ENCODE assay signal across 8 mouse cellular contexts in the genomic region with DNA sequence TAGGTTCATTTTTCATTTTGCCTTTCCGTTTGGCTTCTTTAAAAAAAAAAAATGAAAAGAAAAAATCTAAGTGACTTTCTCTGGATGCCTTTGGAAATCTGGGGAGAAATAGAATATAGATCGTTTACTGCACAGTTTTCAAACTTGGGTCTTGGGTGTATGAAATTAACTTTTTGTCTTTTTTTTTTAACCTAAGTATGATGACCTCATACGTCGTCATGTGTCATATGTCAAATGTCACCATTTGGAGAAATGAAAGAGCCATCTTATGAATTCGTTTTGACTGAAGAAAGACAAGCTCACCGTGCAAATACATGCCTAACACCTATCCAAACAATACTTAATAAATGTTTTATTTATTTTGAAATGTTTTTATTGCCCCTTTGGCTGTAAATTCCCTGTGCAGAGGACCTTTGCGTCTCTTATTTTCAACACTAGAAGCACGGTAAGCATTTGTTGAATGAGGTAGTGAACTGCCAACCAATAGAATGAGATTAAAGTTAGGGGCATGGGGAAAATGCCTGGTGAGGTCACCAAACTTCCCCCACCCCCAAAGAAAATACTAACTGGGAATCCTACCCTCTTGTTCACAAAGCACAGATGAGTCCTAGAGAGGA. TPM values are rescaled to one million over a fixed set of nuclear protein-coding genes. Genes with fewer than 3 reads are reported as not detected.
A peak's percentile ranks its signal among the peaks of the same experiment; 100 is the strongest.
DNase-seq lines count a peak whose midpoint lies in the region; ATAC-seq and TF ChIP-seq lines count a peak whose summit lies in the region.

No protein-coding gene starts in this region.

- H3K27me3 ChIP-seq in heart, embryonic 10.5 days (ENCODE audit: insufficient read depth, poor library complexity, severe bottlenecking) = peaks cover 10% of the 10 kb centered on the region; the same call in 1 of the 2 replicates
- H3K27me3 ChIP-seq in CH12.LX (replicated peaks) = no peaks in the 10 kb centered on the region
- no peaks in the 10 kb centered on the region for H3K27me3 ChIP-seq in forebrain, embryonic 14.5 days (replicated peaks; ENCODE audit: control insufficient read depth, insufficient read depth, low read length)
- no peaks in the 10 kb centered on the region for H3K27me3 ChIP-seq in liver, postnatal 0 days (ENCODE audit: insufficient read depth, low read length)

- TF ChIP-seq RAD21 in CH12.LX (IDR thresholded peaks at IDR 0.05; ENCODE audit: low read depth, low read length) = no peak

- H3K4me3 ChIP-seq in heart, embryonic 10.5 days = peak overlapping the region; percentile 99
- peak overlapping the region; percentile 53 to 95 (median 86) for H3K4me3 ChIP-seq in CH12.LX (replicated peaks in 1 of 3; ENCODE audit: low read depth in 2 of 3, low read length in 2 of 3, poor library complexity in 1 of 3)
- H3K4me3 ChIP-seq in forebrain, embryonic 14.5 days (ENCODE audit: low read depth, low read length) = peak overlapping the region; percentile 95
- peak overlapping the region; percentile 77 for H3K4me3 ChIP-seq in liver, postnatal 0 days (ENCODE audit: low read depth, low read length)

- in situ Hi-C loops in CH12.LX (cut with MboI; ENCODE audit: low pct_ligation_motif_present, low pct_unique_long_range_greater_than_20kb, low sequenced_read_pairs) = no loop called here

- WGBS in heart, embryonic 10.5 days = 17% methylated on average over 8 of the region's 8 CpGs
- WGBS in forebrain, embryonic 14.5 days = 22% methylated on average over 8 of the region's 8 CpGs
- 16% methylated on average over 8 of the region's 8 CpGs for WGBS in liver, postnatal 0 days (ENCODE audit: insufficient replicate concordance)

- peaks cover 16% of the 10 kb centered on the region for H3K79me2 ChIP-seq in CH12.LX (replicated peaks; ENCODE audit: control insufficient read depth, extremely low read depth, insufficient read depth, poor library complexity, severe bottlenecking)

- no peaks in the 10 kb centered on the region for H3K9me3 ChIP-seq in heart, embryonic 10.5 days
- no peaks in the 10 kb centered on the region for H3K9me3 ChIP-seq in CH12.LX (replicated peaks; ENCODE audit: low read length)
- no peaks in the 10 kb centered on the region for H3K9me3 ChIP-seq in forebrain, embryonic 14.5 days (replicated peaks; ENCODE audit: control insufficient read depth, low read length)
- H3K9me3 ChIP-seq in liver, postnatal 0 days (ENCODE audit: low read length) = no peaks in the 10 kb centered on the region

- dilution Hi-C loops in CH12.LX (cut with MboI; ENCODE audit: extremely low pct_ligation_motif_present, extremely low pct_unique_long_range_greater_than_20kb, low sequenced_read_pairs) = no loop called here

- DNase-seq in heart, embryonic 10.5 days (ENCODE audit: low spot score) = no peak
- no peak for DNase-seq in heart, postnatal 4 days
- peak; percentile 31 for DNase-seq in CH12.LX (ENCODE audit: extremely low read depth)
- DNase-seq in forebrain, embryonic 14.5 days (ENCODE audit: low spot score) = peak; percentile 31
- no peak for DNase-seq in liver, postnatal 0 days
- DNase-seq in ovary, postnatal 10 days (ENCODE audit: low spot score) = no peak
- DNase-seq in urinary bladder, postnatal 10 days (ENCODE audit: low spot score) = no peak
- no peak for DNase-seq in right cerebral cortex, postnatal 4 days

- H3K9ac ChIP-seq in CH12.LX (ENCODE audit: insufficient read depth, low read depth) = peak overlapping the region; percentile 50
- peak overlapping the region; percentile 91 for H3K9ac ChIP-seq in forebrain, embryonic 14.5 days (ENCODE audit: low read length)
- H3K9ac ChIP-seq in liver, postnatal 0 days (replicated peaks) = peak overlapping the region; percentile 93

- no peak for TF ChIP-seq CTCF in CH12.LX (conservative IDR thresholded peaks at IDR 0.05 in 1 of 2, IDR thresholded peaks at IDR 0.05 in 1 of 2; ENCODE audit: low read depth in 2 of 2, low read length in 2 of 2)
- no peak for TF ChIP-seq CTCF in liver, postnatal 0 days (IDR thresholded peaks at IDR 0.05; ENCODE audit: low read depth)

- peak overlapping the region; percentile 98 for H3K27ac ChIP-seq in heart, embryonic 10.5 days
- no peak overlapping the region; the same call in 1 of the 2 replicates for H3K27ac ChIP-seq in CH12.LX (ENCODE audit: insufficient read depth, low read depth)
- H3K27ac ChIP-seq in forebrain, embryonic 14.5 days (ENCODE audit: low read depth, low read length) = peak overlapping the region; percentile 97
- H3K27ac ChIP-seq in liver, postnatal 0 days (ENCODE audit: low read depth) = peak overlapping the region; percentile 93

- ATAC-seq in forebrain, embryonic 14.5 days = no peak
- no peak for ATAC-seq in liver, postnatal 0 days

- H3K4me1 ChIP-seq in heart, embryonic 10.5 days = peaks cover 13% of the 10 kb centered on the region
- peaks cover 7 to 17% of the 10 kb centered on the region in 2 experiments for H3K4me1 ChIP-seq in CH12.LX (ENCODE audit: control insufficient read depth in 1 of 2, insufficient read depth in 2 of 2)
- H3K4me1 ChIP-seq in forebrain, embryonic 14.5 days (ENCODE audit: control insufficient read depth, insufficient read depth, low read length) = peaks cover 11% of the 10 kb centered on the region
- peaks cover 14% of the 10 kb centered on the region for H3K4me1 ChIP-seq in liver, postnatal 0 days (ENCODE audit: insufficient read depth)

- TF ChIP-seq EP300 in CH12.LX (IDR thresholded peaks at IDR 0.05; ENCODE audit: low read length) = no peak
- TF ChIP-seq EP300 in liver, postnatal 0 days (IDR thresholded peaks at IDR 0.05; ENCODE audit: low read depth) = no peak

- peak overlapping the region; percentile 66 for H3K4me2 ChIP-seq in CH12.LX (ENCODE audit: insufficient read depth, low read depth, poor library complexity, severe bottlenecking)
- H3K4me2 ChIP-seq in forebrain, embryonic 14.5 days (ENCODE audit: low read length) = peak overlapping the region; percentile 88
- H3K4me2 ChIP-seq in liver, postnatal 0 days (ENCODE audit: low read depth, low read length) = peak overlapping the region; percentile 95

- TF ChIP-seq POLR2A in CH12.LX (IDR thresholded peaks at IDR 0.05; ENCODE audit: low read depth, low read length) = no peak

- H3K36me3 ChIP-seq in heart, embryonic 10.5 days = peaks cover 9% of the 10 kb centered on the region; the same call in 1 of the 2 replicates
- peaks cover 11 to 13% of the 10 kb centered on the region in 2 experiments for H3K36me3 ChIP-seq in CH12.LX (replicated peaks in 1 of 2; ENCODE audit: control insufficient read depth in 1 of 2, insufficient read depth in 1 of 2, low read length in 1 of 2)
- no peaks in the 10 kb centered on the region; the same call in 1 of the 2 replicates for H3K36me3 ChIP-seq in forebrain, embryonic 14.5 days (ENCODE audit: control insufficient read depth, insufficient read depth, low read length)
- no peaks in the 10 kb centered on the region for H3K36me3 ChIP-seq in liver, postnatal 0 days (replicated peaks; ENCODE audit: insufficient read depth, low read length)

TF ChIP-seq in CH12.LX, 34 proteins besides CTCF, POLR2A, EP300 and RAD21:
- TF ChIP-seq MAX (IDR thresholded peaks at IDR 0.05; ENCODE audit: low read length) (no peak), KAT2A (IDR thresholded peaks at IDR 0.05; ENCODE audit: insufficient replicate concordance, low read length) (no peak), SIN3A (IDR thresholded peaks at IDR 0.05; ENCODE audit: low read length) (peak; percentile 19; the same call in 1 of the 2 replicates), ZNF384 (IDR thresholded peaks at IDR 0.05; ENCODE audit: low read depth, low read length) (peak; percentile 79), TCF12 (IDR thresholded peaks at IDR 0.05; ENCODE audit: low read depth, low read length) (no peak), USF1 (IDR thresholded peaks at IDR 0.05; ENCODE audit: low read depth, low read length) (no peak), NRF1 (IDR thresholded peaks at IDR 0.05; ENCODE audit: low read depth, low read length) (no peak), ZMIZ1 (IDR thresholded peaks at IDR 0.05; ENCODE audit: low read depth, low read length) (no peak), MAZ (IDR thresholded peaks at IDR 0.05; ENCODE audit: low read depth, low read length) (no peak), POLR2AphosphoS2 (IDR thresholded peaks at IDR 0.05; ENCODE audit: low read depth, low read length) (no peak), SMC3 (IDR thresholded peaks at IDR 0.05; ENCODE audit: low read depth, low read length) (no peak), TBP (conservative IDR thresholded peaks at IDR 0.05; ENCODE audit: low read depth, low read length) (0 out of 2 replicates have a peak, but pooled peaks have one; percentile 24), MAFK (IDR thresholded peaks at IDR 0.05; ENCODE audit: insufficient replicate concordance, low read length) (no peak)

RNA-seq across cellular contexts. Expression of gene Lemd3, which starts 0.8 kb away (rescaled TPM):
- 2.0 and 3.1 TPM in 2 replicates for polyA plus RNA-seq in heart, embryonic 10.5 days (2016; fragmentation: Nextera tagmentation; extraction: Ambion mirVana)
- 10 to 100 TPM; 14.4 to 17.1 TPM for total RNA-seq in heart, postnatal 4 days (2021)
- total RNA-seq in CH12.LX (2012; rRNA removed) (8.1 and 8.6 TPM in 2 replicates), CH12.LX (2014; rRNA removed) (13.9 and 15.5 TPM in 2 replicates)
- polyA plus RNA-seq in CH12.LX (2012; ENCODE audit: insufficient read length, low read depth) = 9.4 and 10.4 TPM in 2 replicates
- 5.4 and 5.9 TPM in 2 replicates for polyA plus RNA-seq in forebrain, embryonic 14.5 days (2014; fragmentation: Nextera tagmentation; extraction: Ambion mirVana)
- polyA plus RNA-seq in liver, postnatal 0 days (2015; fragmentation: Nextera tagmentation; extraction: Ambion mirVana) = 0.90 and 1.3 TPM in 2 replicates

RNA-seq across cellular contexts. Expression of gene Wif1, which starts 53.9 kb away (rescaled TPM):
- 1.2 and 2.5 TPM in 2 replicates for polyA plus RNA-seq in heart, embryonic 10.5 days (2016; fragmentation: Nextera tagmentation; extraction: Ambion mirVana)
- 1 to 10 TPM; 4.6 to 5.9 TPM for total RNA-seq in heart, postnatal 4 days (2021)
- total RNA-seq in CH12.LX (2012; rRNA removed) (not detected in 2 replicates), CH12.LX (2014; rRNA removed) (not detected in 2 replicates)
- not detected in 2 replicates for polyA plus RNA-seq in CH12.LX (2012; ENCODE audit: insufficient read length, low read depth)
- polyA plus RNA-seq in forebrain, embryonic 14.5 days (2014; fragmentation: Nextera tagmentation; extraction: Ambion mirVana) = 5.0 and 5.8 TPM in 2 replicates
- 4.1 and 5.3 TPM in 2 replicates for polyA plus RNA-seq in liver, postnatal 0 days (2015; fragmentation: Nextera tagmentation; extraction: Ambion mirVana)

Comparison
In these comparisons a context has a peak if more than half of its experiments do, and no peak if none do; other contexts are left out.
1. DNase-seq: peak in CH12.LX (single experiment) and forebrain, embryonic 14.5 days (single experiment); none in heart, embryonic 10.5 days (single experiment), heart, postnatal 4 days (single experiment), liver, postnatal 0 days (single experiment), ovary, postnatal 10 days (single experiment), urinary bladder, postnatal 10 days (single experiment) and right cerebral cortex, postnatal 4 days (single experiment).
2. Peak in every context shown above with its lines, with median percentiles within 50 percentile points of each other: H3K4me3 ChIP-seq, H3K4me2 ChIP-seq and H3K9ac ChIP-seq.